ENCODE assay signal across 8 mouse cellular contexts in genomic region chr5:149320534-149321482, GRCm38 (mm10). TPM values are rescaled to one million over a fixed set of nuclear protein-coding genes. Genes with fewer than 3 reads are reported as not detected.
DNase-seq lines count a peak whose midpoint lies in the region; ATAC-seq and TF ChIP-seq lines count a peak whose summit lies in the region.

No protein-coding gene starts in this region.

- no peaks in the 10 kb centered on the region for H3K27me3 ChIP-seq in embryonic facial prominence, embryonic 15.5 days
- no peaks in the 10 kb centered on the region for H3K27me3 ChIP-seq in heart, embryonic 11.5 days (ENCODE audit: control insufficient read depth, insufficient read depth, low read length)
- H3K27me3 ChIP-seq in limb, embryonic 14.5 days (ENCODE audit: control insufficient read depth, insufficient read depth, low read length) = no peaks in the 10 kb centered on the region
- no peaks in the 10 kb centered on the region for H3K27me3 ChIP-seq in midbrain, embryonic 16.5 days (ENCODE audit: control insufficient read depth, insufficient read depth, low read depth, low read length)
- H3K27me3 ChIP-seq in stomach, postnatal 0 days (ENCODE audit: control insufficient read depth, insufficient read depth, low read length) = no peaks in the 10 kb centered on the region

- H3K9me3 ChIP-seq in embryonic facial prominence, embryonic 15.5 days (replicated peaks) = no peaks in the 10 kb centered on the region
- H3K9me3 ChIP-seq in heart, embryonic 11.5 days (replicated peaks; ENCODE audit: control insufficient read depth, low read length) = no peaks in the 10 kb centered on the region
- no peaks in the 10 kb centered on the region for H3K9me3 ChIP-seq in limb, embryonic 14.5 days (ENCODE audit: control insufficient read depth, low read length)
- no peaks in the 10 kb centered on the region for H3K9me3 ChIP-seq in midbrain, embryonic 16.5 days (replicated peaks; ENCODE audit: control insufficient read depth, low read length, poor library complexity, severe bottlenecking)
- H3K9me3 ChIP-seq in stomach, postnatal 0 days (ENCODE audit: control insufficient read depth, low read length) = no peaks in the 10 kb centered on the region

- 0 out of 2 replicates have a peak, but pooled peaks have one; percentile 31 for TF ChIP-seq POLR2A in limb, embryonic 14.5 days (IDR thresholded peaks at IDR 0.05; ENCODE audit: borderline replicate concordance, extremely low read depth, insufficient read depth, insufficient read length)

- peak; percentile 71 for DNase-seq in T-cell, adult 2 months (ENCODE audit: low spot score)
- peak; percentile 77 to 84 for DNase-seq in kidney, adult 8-10 months
- peak; percentile 95 for DNase-seq in limb, embryonic 14.5 days (ENCODE audit: low spot score)
- DNase-seq in stomach, postnatal 0 days (ENCODE audit: low spot score) = peak; percentile 61

- peak overlapping the region; percentile 37 for H3K4me2 ChIP-seq in embryonic facial prominence, embryonic 15.5 days (replicated peaks)
- H3K4me2 ChIP-seq in heart, embryonic 11.5 days = peak overlapping the region; percentile 52
- H3K4me2 ChIP-seq in limb, embryonic 14.5 days (replicated peaks; ENCODE audit: low read depth, low read length, severe bottlenecking) = peak overlapping the region; percentile 38
- H3K4me2 ChIP-seq in midbrain, embryonic 16.5 days (ENCODE audit: low read length) = peak overlapping the region; percentile 37
- H3K4me2 ChIP-seq in stomach, postnatal 0 days (replicated peaks; ENCODE audit: low read depth) = peak overlapping the region; percentile 23

- H3K4me3 ChIP-seq in embryonic facial prominence, embryonic 15.5 days (replicated peaks) = peak overlapping the region; percentile 7; the same call in 1 of the 2 replicates
- no peak overlapping the region for H3K4me3 ChIP-seq in heart, embryonic 11.5 days (ENCODE audit: low read depth, low read length)
- peak overlapping the region; percentile 13; the same call in 1 of the 2 replicates for H3K4me3 ChIP-seq in limb, embryonic 14.5 days (replicated peaks; ENCODE audit: low read length)
- no peak overlapping the region for H3K4me3 ChIP-seq in midbrain, embryonic 16.5 days (ENCODE audit: low read depth, low read length)
- no peak overlapping the region for H3K4me3 ChIP-seq in stomach, postnatal 0 days (ENCODE audit: low read depth, low read length)

- TF ChIP-seq CTCF in stomach, postnatal 0 days (IDR thresholded peaks at IDR 0.05; ENCODE audit: low read depth) = peak; percentile 33

- WGBS in embryonic facial prominence, embryonic 15.5 days = under 1% methylated on average over 15 of the region's 15 CpGs
- WGBS in heart, embryonic 11.5 days (ENCODE audit: insufficient replicate concordance) = 0% methylated on average over 15 of the region's 15 CpGs
- WGBS in limb, embryonic 14.5 days = 1% methylated on average over 15 of the region's 15 CpGs
- WGBS in midbrain, embryonic 16.5 days = under 1% methylated on average over 15 of the region's 15 CpGs
- 8% methylated on average over 15 of the region's 15 CpGs for whole genome bisulfite sequencing in stomach, postnatal 0 days

- H3K4me1 ChIP-seq in embryonic facial prominence, embryonic 15.5 days = peaks cover 43% of the 10 kb centered on the region
- peaks cover 49% of the 10 kb centered on the region for H3K4me1 ChIP-seq in heart, embryonic 11.5 days (ENCODE audit: control insufficient read depth, insufficient read depth, low read length)
- peaks cover 35% of the 10 kb centered on the region for H3K4me1 ChIP-seq in limb, embryonic 14.5 days (ENCODE audit: control insufficient read depth, insufficient read depth, low read length)
- H3K4me1 ChIP-seq in midbrain, embryonic 16.5 days (ENCODE audit: control insufficient read depth, insufficient read depth, low read length) = peaks cover 34% of the 10 kb centered on the region
- 0 out of 2 replicates have a peak, but pooled peaks cover 6% of the 10 kb centered on the region for H3K4me1 ChIP-seq in stomach, postnatal 0 days (replicated peaks; ENCODE audit: control insufficient read depth, insufficient read depth)

- peak; percentile 27 for TF ChIP-seq EP300 in stomach, postnatal 0 days (optimal IDR thresholded peaks at IDR 0.05)

- H3K36me3 ChIP-seq in embryonic facial prominence, embryonic 15.5 days = no peaks in the 10 kb centered on the region
- no peaks in the 10 kb centered on the region for H3K36me3 ChIP-seq in heart, embryonic 11.5 days (ENCODE audit: control insufficient read depth, insufficient read depth, low read length)
- H3K36me3 ChIP-seq in limb, embryonic 14.5 days (ENCODE audit: control insufficient read depth, insufficient read depth, low read length) = no peaks in the 10 kb centered on the region
- H3K36me3 ChIP-seq in midbrain, embryonic 16.5 days (ENCODE audit: control insufficient read depth, insufficient read depth, low read length) = no peaks in the 10 kb centered on the region
- H3K36me3 ChIP-seq in stomach, postnatal 0 days (ENCODE audit: control insufficient read depth, insufficient read depth, low read length) = no peaks in the 10 kb centered on the region

- ATAC-seq in embryonic facial prominence, embryonic 15.5 days (ENCODE audit: insufficient number of reproducible peaks, low FRiP score, low TSS enrichment, low read depth) = peak; percentile 87
- ATAC-seq in heart, embryonic 11.5 days (replicated peaks; ENCODE audit: insufficient number of reproducible peaks, low FRiP score, low TSS enrichment) = peak; percentile 80
- peak; percentile 92 for ATAC-seq in limb, embryonic 14.5 days (ENCODE audit: low FRiP score, low read depth)
- ATAC-seq in midbrain, embryonic 16.5 days = peak; percentile 84
- ATAC-seq in stomach, postnatal 0 days (ENCODE audit: low FRiP score, low TSS enrichment) = peak; percentile 77
- ATAC-seq in activated CD4-positive, CD25-positive, alpha-beta regulatory T cell, adult 4 months = no peak

- peak overlapping the region; percentile 90 for H3K27ac ChIP-seq in embryonic facial prominence, embryonic 15.5 days (replicated peaks)
- peak overlapping the region; percentile 91 for H3K27ac ChIP-seq in heart, embryonic 11.5 days (ENCODE audit: low read depth, low read length)
- H3K27ac ChIP-seq in limb, embryonic 14.5 days (replicated peaks; ENCODE audit: low read depth, low read length) = peak overlapping the region; percentile 94
- H3K27ac ChIP-seq in midbrain, embryonic 16.5 days (ENCODE audit: low read length) = peak overlapping the region; percentile 84
- H3K27ac ChIP-seq in stomach, postnatal 0 days (replicated peaks) = peak overlapping the region; percentile 82

- no peak overlapping the region for H3K9ac ChIP-seq in embryonic facial prominence, embryonic 15.5 days
- peak overlapping the region; percentile 58; the same call in 1 of the 2 replicates for H3K9ac ChIP-seq in heart, embryonic 11.5 days (ENCODE audit: low read depth, low read length)
- H3K9ac ChIP-seq in limb, embryonic 14.5 days (ENCODE audit: low read depth, low read length, severe bottlenecking) = peak overlapping the region; percentile 18; the same call in 1 of the 2 replicates
- H3K9ac ChIP-seq in midbrain, embryonic 16.5 days (ENCODE audit: low read depth, low read length) = peak overlapping the region; percentile 43; the same call in 1 of the 2 replicates
- peak overlapping the region; percentile 18; the same call in 1 of the 2 replicates for H3K9ac ChIP-seq in stomach, postnatal 0 days (ENCODE audit: low read length)

RNA-seq across cellular contexts. Expression of gene Alox5ap, which starts 56.2 kb away (rescaled TPM):
- polyA plus RNA-seq in embryonic facial prominence, embryonic 15.5 days (2015; fragmentation: Nextera tagmentation; extraction: Ambion mirVana) = 18.0 and 24.0 TPM in 2 replicates
- polyA plus RNA-seq in heart, embryonic 11.5 days (2014; fragmentation: Nextera tagmentation; extraction: Ambion mirVana) = 5.2 and 6.4 TPM in 2 replicates
- 18.6 and 21.6 TPM in 2 replicates for polyA plus RNA-seq in limb, embryonic 14.5 days (2012; rRNA removed)
- polyA plus RNA-seq in limb, embryonic 14.5 days (2014; fragmentation: Nextera tagmentation; extraction: Ambion mirVana) = 16.1 and 18.7 TPM in 2 replicates
- polyA plus RNA-seq in midbrain, embryonic 16.5 days (2015; fragmentation: Nextera tagmentation; extraction: Ambion mirVana) = 9.3 and 12.6 TPM in 2 replicates
- polyA plus RNA-seq in stomach, postnatal 0 days (2015; fragmentation: Nextera tagmentation; extraction: Ambion mirVana) = 8.2 and 9.3 TPM in 2 replicates
- polyA plus RNA-seq in activated CD4-positive, CD25-positive, alpha-beta regulatory T cell, adult 4 months (2017; shearing (Covaris generic)) = 1 to 10 TPM; 1.5 to 3.0 TPM

Comparison
In these comparisons a context has a peak if more than half of its experiments do, and no peak if none do; other contexts are left out.
1. H3K4me3 ChIP-seq: peak in embryonic facial prominence, embryonic 15.5 days (single experiment) and limb, embryonic 14.5 days (single experiment); none in heart, embryonic 11.5 days (single experiment), midbrain, embryonic 16.5 days (single experiment) and stomach, postnatal 0 days (single experiment).
2. Peak in every context shown above with its lines, with median percentiles within 50 percentile points of each other: DNase-seq, H3K27ac ChIP-seq and H3K4me2 ChIP-seq.